Mouse (Mus musculus) embryonic facial prominence, embryonic 11.5 days (tissue): ENCODE data around the gene Arhgdia. TPM values are rescaled to one million over a fixed set of nuclear protein-coding genes. Genes with fewer than 3 reads are reported as not detected.
A peak's percentile ranks its signal among the peaks of the same experiment; 100 is the strongest.

Experiments
- ATAC-seq: fragments of 200-750 bp; cut with Nextera tagmentation; replicated peaks from 2 replicates; pipeline ENCODE4 v1.8.0; 2017; ENCODE audit warnings: low read depth; ENCODE audit not compliant: insufficient number of reproducible peaks, low FRiP score, low TSS enrichment
- DNase-seq: peaks from one replicate; pipeline ENCODE4 v3.0.0-alpha.2; 2015; ENCODE audit warnings: low spot score
- H3K27ac ChIP-seq: fragments of 300-500 bp; sonication (generic); replicated peaks from 2 replicates; pipeline ENCODE4 v1.5.1; 2014; ENCODE audit warnings: mild to moderate bottlenecking, low read depth, low read length, control low read depth
- H3K27me3 ChIP-seq: fragments of 300-500 bp; sonication (generic); 2 replicates; pipeline ENCODE4 v1.6.1; 2014; ENCODE audit warnings: mild to moderate bottlenecking, low read length, moderate library complexity, mixed read lengths; ENCODE audit not compliant: control insufficient read depth, insufficient read depth
- H3K36me3 ChIP-seq: fragments of 300-500 bp; sonication (generic); replicated peaks from 2 replicates; pipeline ENCODE4 v1.6.1; 2014; ENCODE audit warnings: low read depth, mild to moderate bottlenecking, low read length, moderate library complexity, mixed read lengths; ENCODE audit not compliant: control insufficient read depth, insufficient read depth
- H3K4me1 ChIP-seq: fragments of 300-500 bp; sonication (generic); 2 replicates; pipeline ENCODE4 v1.6.1; 2014; ENCODE audit warnings: low read length, mixed read lengths; ENCODE audit not compliant: control insufficient read depth, insufficient read depth
- H3K4me2 ChIP-seq: fragments of 300-500 bp; sonication (generic); 2 replicates; pipeline ENCODE4 v1.6.1; 2014; ENCODE audit warnings: low read depth, mild to moderate bottlenecking, control low read depth, low read length, moderate library complexity
- H3K4me3 ChIP-seq: fragments of 300-500 bp; sonication (generic); 2 replicates; pipeline ENCODE4 v1.5.1; 2014; ENCODE audit warnings: low read depth, low read length, control low read depth
- H3K9ac ChIP-seq: fragments of 300-500 bp; sonication (generic); replicated peaks from 2 replicates; pipeline ENCODE4 v1.6.1; 2014; ENCODE audit warnings: mild to moderate bottlenecking, control low read depth, low read length
- H3K9me3 ChIP-seq: fragments of 300-500 bp; sonication (generic); replicated peaks from 2 replicates; pipeline ENCODE4 v1.6.1; 2016; ENCODE audit warnings: mild to moderate bottlenecking, low read length, inconsistent platforms, mixed read lengths; ENCODE audit not compliant: control insufficient read depth
- WGBS: fragments of 180-500 bp; shearing (Covaris S2); extraction: QIAGEN DNeasy Blood & Tissue Kit; methylation state at CpG from one replicate; pipeline ENCODE4 v1.1.7; 2014; 5-methylcytosine and 5-hydroxymethylcytosine counted together
- polyA plus RNA-seq: library from polyadenylated mRNA; unstranded; fragments of >200 nt; fragmentation: Nextera tagmentation; extraction: Ambion mirVana; gene quantifications from 2 replicates; pipeline ENCODE4 v1.2.1, GENCODE M21; 2014

The Arhgdia gene
- polyA plus RNA-seq, 1 experiment from 2014 or later: 511 TPM

- no peak for ATAC-seq
Observed at GRCm38 (mm10) chr11:120616617-120617294, 35.3 kb upstream of the Arhgdia start.

GRCm38 (mm10) chr11:120615606-120616203 lies 34.3 kb upstream of the Arhgdia start:
- 90% methylated on average over 11 of the region's 11 CpGs for WGBS
- no peaks in the 10 kb centered on the region for H3K4me1 ChIP-seq
- no peaks in the 10 kb centered on the region for H3K9me3 ChIP-seq
- ATAC-seq: no peak
- H3K4me3 ChIP-seq: no peak overlapping the region
- H3K36me3 ChIP-seq: peaks cover 9% of the 10 kb centered on the region
- H3K9ac ChIP-seq: no peak overlapping the region
- no peak overlapping the region for H3K4me2 ChIP-seq
- no peaks in the 10 kb centered on the region for H3K27me3 ChIP-seq
- H3K27ac ChIP-seq: no peak overlapping the region
- no peak for DNase-seq

More at GRCm38 (mm10) chr11:120616617-120617294, 35.3 kb upstream of the Arhgdia start:
- H3K4me2 ChIP-seq: peak overlapping the region; percentile 85
- no peaks in the 10 kb centered on the region for H3K9me3 ChIP-seq
- no peaks in the 10 kb centered on the region for H3K27me3 ChIP-seq
- H3K4me3 ChIP-seq: peak overlapping the region; percentile 75
- H3K27ac ChIP-seq: no peak overlapping the region
- H3K4me1 ChIP-seq: no peaks in the 10 kb centered on the region
- peak overlapping the region; percentile 74 for H3K9ac ChIP-seq
- DNase-seq: no peak
- 55% methylated on average over 4 of the region's 4 CpGs for WGBS
- H3K36me3 ChIP-seq: peaks cover 9% of the 10 kb centered on the region

DNA sequence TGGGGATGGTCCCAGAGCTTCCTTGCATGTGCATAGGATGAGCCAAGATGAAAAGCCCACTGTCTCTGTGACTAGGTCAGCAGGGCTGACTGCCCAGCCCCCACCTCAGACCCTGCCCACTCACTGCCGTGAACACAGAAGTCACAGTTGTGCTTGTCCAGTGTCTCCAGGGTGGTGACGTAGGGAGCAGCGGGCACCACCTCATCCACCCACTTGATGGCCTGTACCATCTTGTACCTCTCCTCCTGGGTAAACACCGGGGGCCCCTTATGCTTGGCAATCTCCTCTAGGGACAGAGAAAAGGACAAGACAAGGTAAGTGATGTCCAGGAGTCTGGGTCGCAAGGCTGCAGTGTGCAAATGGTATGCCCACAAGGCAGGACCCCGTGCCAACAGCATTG lies 33.7 kb upstream of the Arhgdia start:
- Histone ChIP-seq H3K4me1 (no peaks in the 10 kb centered on the region), H3K9ac (no peak overlapping the region), H3K36me3 (peaks cover 9% of the 10 kb centered on the region), H3K27ac (no peak overlapping the region), H3K27me3 (no peaks in the 10 kb centered on the region), H3K4me3 (no peak overlapping the region), H3K4me2 (no peak overlapping the region), H3K9me3 (no peaks in the 10 kb centered on the region)
- 91% methylated on average over 6 of the region's 6 CpGs for WGBS
- DNase-seq (no peak), ATAC-seq (no peak)

DNA sequence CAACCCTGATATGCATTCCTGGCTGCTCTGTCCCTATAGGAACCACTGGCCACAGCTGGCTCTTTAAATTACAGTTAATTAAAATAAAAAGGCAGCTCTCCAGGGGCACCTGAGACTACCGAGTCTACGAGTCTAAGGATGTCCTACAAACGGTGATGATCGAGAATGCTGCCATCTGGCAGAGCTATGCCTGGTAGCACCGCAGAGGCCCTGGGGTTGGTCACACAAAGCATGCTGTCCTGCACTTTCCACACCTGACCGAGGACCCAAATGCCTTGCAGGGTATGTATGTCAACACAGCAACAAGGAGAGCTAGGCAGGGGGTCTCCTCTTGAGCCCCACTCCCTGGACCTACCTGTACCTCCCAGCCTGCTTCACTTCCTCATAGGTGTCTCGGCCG lies 32.6 kb upstream of the Arhgdia start:
- peaks cover 9% of the 10 kb centered on the region for H3K36me3 ChIP-seq

DNA sequence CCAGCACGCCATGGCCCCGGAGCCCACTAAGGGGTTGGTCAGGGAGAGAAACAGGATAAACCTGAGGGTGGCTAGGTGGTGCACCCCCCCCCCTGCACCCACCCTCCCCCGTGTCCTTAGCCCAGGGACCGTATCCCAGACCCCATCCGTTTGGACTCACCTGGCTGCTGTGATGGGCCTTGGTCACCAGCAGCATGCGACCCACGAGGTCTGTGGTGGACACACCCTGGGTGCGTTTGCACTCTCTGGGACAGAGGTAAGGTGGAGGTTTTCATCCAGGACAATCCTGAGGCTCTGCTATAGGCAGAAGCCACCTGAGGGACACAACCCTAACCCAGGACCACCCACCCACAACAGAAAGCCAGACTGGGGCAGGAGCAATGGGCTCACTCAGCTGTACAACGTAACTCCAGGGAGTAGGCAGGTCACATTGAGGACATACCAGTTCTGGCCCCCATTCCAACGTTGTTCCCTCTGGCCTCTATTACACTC lies 32.1 kb upstream of the Arhgdia start:
- ATAC-seq (no peak), DNase-seq (no peak)
- WGBS: 87% methylated on average over 10 of the region's 10 CpGs
- Histone ChIP-seq H3K4me1 (peaks cover under 1% of the 10 kb centered on the region; the same call in 1 of the 2 replicates), H3K9me3 (no peaks in the 10 kb centered on the region), H3K36me3 (peaks cover 9% of the 10 kb centered on the region), H3K4me3 (no peak overlapping the region), H3K9ac (no peak overlapping the region), H3K4me2 (no peak overlapping the region), H3K27me3 (no peaks in the 10 kb centered on the region), H3K27ac (no peak overlapping the region)

More for the DNA sequence above, 32.6 kb upstream of the Arhgdia start:
- DNase-seq (no peak), ATAC-seq (no peak)
- Histone ChIP-seq H3K4me3 (no peak overlapping the region), H3K27me3 (no peaks in the 10 kb centered on the region), H3K9ac (no peak overlapping the region), H3K9me3 (no peaks in the 10 kb centered on the region), H3K4me1 (no peaks in the 10 kb centered on the region; the same call in 1 of the 2 replicates), H3K4me2 (no peak overlapping the region), H3K27ac (no peak overlapping the region)
- 86% methylated on average over 8 of the region's 8 CpGs for WGBS

DNA sequence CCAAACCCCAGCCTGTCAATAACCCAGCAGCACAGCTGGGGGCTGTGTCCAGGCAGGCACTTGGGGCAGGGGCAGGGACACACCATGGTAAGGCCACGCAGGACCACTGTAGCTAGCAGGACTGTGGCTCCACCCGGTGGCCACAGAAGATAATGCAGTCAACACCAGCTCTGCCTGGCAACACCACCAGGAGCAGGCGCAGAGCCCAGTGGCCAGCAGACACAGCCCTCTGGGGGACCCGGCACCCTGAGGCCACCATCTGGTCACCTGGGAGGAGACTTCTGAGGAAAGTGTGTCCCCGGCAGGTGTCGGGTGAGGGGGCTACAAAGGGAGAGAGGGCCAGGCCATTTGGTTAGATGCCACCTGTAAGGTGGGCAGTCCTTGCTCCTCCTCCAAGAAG lies 31.3 kb upstream of the Arhgdia start:
- Histone ChIP-seq H3K9me3 (no peaks in the 10 kb centered on the region), H3K4me1 (peaks cover 5% of the 10 kb centered on the region), H3K4me2 (no peak overlapping the region), H3K27ac (no peak overlapping the region), H3K9ac (no peak overlapping the region), H3K27me3 (peaks cover 3% of the 10 kb centered on the region; the same call in 1 of the 2 replicates), H3K4me3 (no peak overlapping the region; the same call in 1 of the 2 replicates), H3K36me3 (peaks cover 9% of the 10 kb centered on the region)
- DNase-seq (peak; percentile 69), ATAC-seq (no peak)
- WGBS: 48% methylated on average over 6 of the region's 6 CpGs

- no peak for ATAC-seq
Observed at GRCm38 (mm10) chr11:120610477-120611046, 29.1 kb upstream of the Arhgdia start.

DNA sequence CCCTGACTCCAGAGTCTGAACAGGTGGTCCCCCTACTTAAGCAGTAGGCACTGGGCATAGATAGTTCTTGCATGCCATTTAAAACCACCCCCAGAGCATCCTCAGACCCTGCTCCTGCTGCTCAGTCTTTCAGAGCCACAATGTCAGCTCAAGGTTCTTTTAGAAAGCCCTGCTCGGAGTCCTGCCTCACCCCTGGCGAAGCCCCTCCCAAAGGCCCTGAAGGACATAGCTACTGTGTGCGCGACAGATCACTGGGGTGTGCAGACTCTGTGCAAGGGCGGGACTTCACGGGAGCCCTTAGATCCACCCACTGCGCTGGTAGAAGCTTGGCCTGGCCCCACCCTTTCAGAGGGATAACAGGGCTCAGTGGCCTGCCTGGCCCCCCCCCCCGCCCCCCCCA lies 27.8 kb upstream of the Arhgdia start:
- peaks cover 3% of the 10 kb centered on the region; the same call in 1 of the 2 replicates for H3K27me3 ChIP-seq
- H3K4me2 ChIP-seq: no peak overlapping the region
- H3K36me3 ChIP-seq: peaks cover 5% of the 10 kb centered on the region; the same call in 1 of the 2 replicates
- ATAC-seq (peak; percentile 49; the same call in 1 of the 2 replicates), DNase-seq (no peak)
- no peak overlapping the region for H3K9ac ChIP-seq
- WGBS: 45% methylated on average over 7 of the region's 8 CpGs
- no peak overlapping the region for H3K27ac ChIP-seq
- H3K9me3 ChIP-seq: no peaks in the 10 kb centered on the region
- peaks cover 5% of the 10 kb centered on the region for H3K4me1 ChIP-seq
- no peak overlapping the region for H3K4me3 ChIP-seq

More at GRCm38 (mm10) chr11:120610477-120611046, 29.1 kb upstream of the Arhgdia start:
- Histone ChIP-seq H3K27me3 (peaks cover 3% of the 10 kb centered on the region; the same call in 1 of the 2 replicates), H3K36me3 (peaks cover 9% of the 10 kb centered on the region), H3K27ac (no peak overlapping the region), H3K4me3 (no peak overlapping the region), H3K9ac (no peak overlapping the region), H3K9me3 (no peaks in the 10 kb centered on the region), H3K4me2 (no peak overlapping the region), H3K4me1 (peaks cover 5% of the 10 kb centered on the region)
- WGBS: 80% methylated on average over 9 of the region's 9 CpGs
- no peak for DNase-seq
